Mouse (Mus musculus) B cell, adult 67 days (primary cell): Measurements from ENCODE around the gene Hfe. TPM values are rescaled to one million over a fixed set of nuclear protein-coding genes. Genes with fewer than 3 reads are reported as not detected.

Experiments
- total RNA-seq, 2 experiments: library from RNA; stranded (reverse); gene quantifications; 4 replicates each; pipeline ENCODE4 v1.2.4; 2023

The Hfe gene
- 1 to 10 TPM in 1 of 2 experiments, not detected in 1; 1.9 TPM for total RNA-seq

GRCm38 (mm10) chr13:23710374-23711089 is at the start of gene Hfe:
Gene Hfe (minus strand): TSS chr13:23710854.

GRCm38 (mm10) chr13:23756790-23757189 is 46.1 kb upstream of the Hfe start, which contains the start of gene Hist1h4b:
Gene Hist1h4b (plus strand): TSS chr13:23757013.

GRCm38 (mm10) chr13:23752067-23752741 is 41.5 kb upstream of the Hfe start, which contains the start of gene Hist1h3b:
Gene Hist1h3b (plus strand): TSS chr13:23752267.

GRCm38 (mm10) chr13:23750839-23751477 is 40.3 kb upstream of the Hfe start, which contains the start of gene Hist1h2ab:
Gene Hist1h2ab (plus strand): TSS chr13:23751126.

DNA sequence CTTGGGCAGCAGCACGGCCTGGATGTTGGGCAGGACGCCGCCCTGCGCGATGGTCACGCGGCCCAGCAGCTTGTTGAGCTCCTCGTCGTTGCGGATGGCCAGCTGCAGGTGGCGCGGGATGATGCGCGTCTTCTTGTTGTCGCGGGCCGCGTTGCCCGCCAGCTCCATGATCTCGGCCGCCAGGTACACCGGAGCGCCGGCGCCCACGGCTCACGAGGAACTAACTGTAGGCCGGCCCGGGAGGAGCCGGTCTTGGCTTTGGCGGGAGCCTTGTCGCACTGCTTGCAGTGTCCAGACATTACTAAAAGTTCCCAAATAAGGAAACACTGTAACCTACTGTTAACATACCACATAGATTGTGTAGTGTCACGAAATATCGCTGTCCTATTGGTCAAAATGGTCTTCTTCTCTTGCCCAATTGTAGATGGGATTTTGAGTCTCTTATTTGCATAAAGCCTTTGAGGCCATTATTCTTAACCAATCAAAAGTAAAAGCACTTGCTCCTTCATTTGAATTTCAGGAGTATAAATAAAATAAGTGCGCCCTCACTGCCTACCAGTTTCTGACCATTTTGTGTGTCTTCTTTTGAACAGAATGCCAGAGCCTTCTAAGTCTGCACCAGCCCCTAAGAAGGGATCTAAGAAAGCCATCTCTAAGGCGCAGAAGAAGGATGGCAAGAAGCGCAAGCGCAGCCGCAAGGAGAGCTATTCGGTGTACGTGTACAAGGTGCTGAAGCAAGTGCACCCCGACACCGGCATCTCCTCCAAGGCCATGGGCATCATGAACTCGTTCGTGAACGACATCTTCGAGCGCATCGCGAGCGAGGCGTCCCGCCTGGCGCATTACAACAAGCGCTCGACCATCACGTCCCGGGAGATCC is 35.8 kb upstream of the Hfe start, which contains the start of gene Hist1h2bb:
TSS of gene Hist1h2bb (plus strand) at position 534 of the 880 bp plus-strand sequence.

GRCm38 (mm10) chr13:23745381-23746161 is 34.9 kb upstream of the Hfe start, which contains the start of gene Hist1h3c:
Gene Hist1h3c (minus strand): TSS chr13:23745602.

DNA sequence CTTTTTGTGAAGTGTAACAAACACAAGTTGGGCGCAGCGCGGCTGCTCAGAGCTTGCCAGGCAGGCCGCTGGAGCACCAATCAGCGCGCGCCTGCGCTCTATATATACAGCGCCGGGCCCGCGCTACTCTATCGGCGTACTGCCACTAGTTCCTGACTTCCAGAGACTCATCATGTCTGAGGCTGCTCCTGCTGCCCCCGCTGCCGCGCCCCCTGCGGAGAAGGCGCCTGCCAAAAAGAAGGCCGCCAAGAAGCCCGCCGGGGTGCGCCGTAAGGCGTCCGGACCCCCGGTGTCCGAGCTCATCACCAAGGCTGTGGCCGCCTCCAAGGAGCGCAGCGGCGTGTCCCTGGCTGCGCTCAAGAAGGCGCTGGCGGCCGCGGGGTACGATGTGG is 28.0 kb upstream of the Hfe start, which contains the start of gene Hist1h1c:
TSS of gene Hist1h1c (plus strand) at position 132 of the 392 bp plus-strand sequence.

DNA sequence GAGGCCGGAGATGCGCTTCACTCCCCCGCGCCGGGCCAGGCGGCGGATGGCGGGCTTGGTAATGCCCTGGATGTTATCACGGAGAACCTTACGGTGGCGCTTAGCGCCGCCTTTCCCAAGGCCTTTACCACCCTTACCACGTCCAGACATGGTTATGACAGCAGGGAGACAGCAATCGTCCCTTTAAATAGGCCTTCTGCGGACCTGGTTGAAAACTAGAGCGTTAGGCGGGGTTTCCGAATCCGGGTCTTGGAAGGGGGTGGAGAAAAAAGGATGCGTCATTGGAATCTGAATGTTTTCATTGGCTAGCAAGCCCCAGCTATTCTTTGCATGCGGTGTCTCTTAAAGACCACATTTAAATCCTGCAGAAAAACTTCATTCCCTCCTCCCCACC is 12.4 kb downstream of the Hfe start, which contains the start of gene Hist1h4c:
TSS of gene Hist1h4c (minus strand) at position 155 of the 394 bp plus-strand sequence.

GRCm38 (mm10) chr13:23695514-23695913 is 15.1 kb downstream of the Hfe start, which contains the start of gene Hist1h1t:
Gene Hist1h1t (plus strand): TSS chr13:23695814.

DNA sequence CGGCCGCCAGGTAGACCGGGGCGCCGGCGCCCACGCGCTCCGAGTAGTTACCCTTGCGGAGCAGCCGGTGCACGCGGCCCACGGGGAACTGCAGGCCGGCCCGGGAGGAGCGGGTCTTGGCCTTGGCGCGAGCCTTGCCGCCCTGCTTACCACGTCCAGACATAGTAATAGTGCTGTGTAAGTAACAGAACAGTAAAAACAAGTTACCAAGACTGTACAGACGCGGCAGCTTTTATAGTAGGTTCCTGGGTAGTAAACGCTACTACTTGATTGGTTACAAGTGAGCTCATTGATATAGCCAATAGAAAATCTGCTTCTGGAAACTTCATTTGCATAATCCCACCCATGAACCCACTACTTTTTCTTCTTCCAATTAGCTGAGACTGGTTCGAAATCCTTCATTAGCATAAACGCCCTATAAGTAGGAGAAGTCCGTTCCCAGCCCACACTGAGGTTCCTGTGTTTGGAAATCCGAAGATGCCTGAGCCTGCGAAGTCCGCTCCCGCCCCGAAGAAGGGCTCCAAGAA is 26.8 kb downstream of the Hfe start, which contains the start of the genes Hist1h2ac and Hist1h2bc:
TSS of gene Hist1h2ac (minus strand) at position 194 of the 527 bp plus-strand sequence.
TSS of gene Hist1h2bc (plus strand) at position 445 of the 527 bp plus-strand sequence.

Other genes with a start within 250 kb of the Hfe start
- not detected for gene Btn1a1, start 245.0 kb downstream of the Hfe start, total RNA-seq
- under 1 TPM; 0.65 to 0.67 TPM for gene Btn2a2, start 222.0 kb downstream of the Hfe start, total RNA-seq
- 100 to 1,000 TPM; 457 TPM for gene Hist1h4h, start 179.8 kb downstream of the Hfe start, total RNA-seq
- 10 to 100 TPM; 21.3 to 28.8 TPM for gene Hist1h2af, start 176.9 kb downstream of the Hfe start, total RNA-seq
- 1 to 10 TPM; 1.4 to 6.9 TPM for gene Hist1h3g, start 175.4 kb downstream of the Hfe start, total RNA-seq
- 10 to 100 TPM; 10.0 to 13.0 TPM for gene Hist1h2bh, start 167.5 kb downstream of the Hfe start, total RNA-seq
- gene Hist1h3f, start 166.8 kb downstream of the Hfe start, total RNA-seq, result 100 to 1,000 TPM; 111 to 119 TPM
- gene Hist1h4f, start 159.2 kb downstream of the Hfe start, total RNA-seq, result 10 to 100 TPM; 55.2 to 82.9 TPM
- 10 to 100 TPM; 31.1 to 36.2 TPM for gene Hist1h1d, start 157.6 kb downstream of the Hfe start, total RNA-seq
- gene Hist1h3e, start 148.5 kb downstream of the Hfe start, total RNA-seq, result 100 to 1,000 TPM; 326 to 342 TPM
- gene Hist1h2ae, start 139.6 kb downstream of the Hfe start, total RNA-seq, result 10 to 100 TPM; 29.2 to 42.2 TPM
- 100 to 1,000 TPM; 649 to 669 TPM for gene Hist1h2bg, start 139.5 kb downstream of the Hfe start, total RNA-seq
- 100 to 1,000 TPM; 327 to 367 TPM for gene Hist1h2bf, start 136.7 kb downstream of the Hfe start, total RNA-seq
- 10 to 100 TPM; 42.6 to 61.1 TPM for gene Hist1h2ad, start 136.5 kb downstream of the Hfe start, total RNA-seq
- 10 to 100 TPM; 40.0 to 45.0 TPM for gene Hist1h3d, start 135.1 kb downstream of the Hfe start, total RNA-seq
- gene Hist1h4d, start 129.3 kb downstream of the Hfe start, total RNA-seq, result 100 to 1,000 TPM; 183 to 195 TPM
- gene Hist1h2be, start 89.7 kb downstream of the Hfe start, total RNA-seq, result 10 to 100 TPM; 41.6 to 47.3 TPM
- 100 to 1,000 TPM; 385 to 413 TPM for gene Hist1h1e, start 88.3 kb downstream of the Hfe start, total RNA-seq
- 10 to 100 TPM; 12.5 to 15.6 TPM for gene Hist1h2ac, start 26.9 kb downstream of the Hfe start, total RNA-seq
- 10 to 100 TPM; 24.1 to 30.1 TPM for gene Hist1h2bc, start 26.7 kb downstream of the Hfe start, total RNA-seq
- under 1 TPM; 0.65 to 0.84 TPM for gene Hist1h1t, start 15.0 kb downstream of the Hfe start, total RNA-seq
- gene Hist1h4c, start 12.4 kb downstream of the Hfe start, total RNA-seq, result 100 to 1,000 TPM; 222 to 255 TPM
- gene Hist1h1c, start 28.0 kb upstream of the Hfe start, total RNA-seq, result 1,000 to 10,000 TPM in 1 of 2 experiments, 100 to 1,000 TPM in 1; 877 to 1,039 TPM
- gene Hist1h3c, start 34.7 kb upstream of the Hfe start, total RNA-seq, result 1 to 10 TPM; 6.8 to 7.4 TPM
- 10 to 100 TPM; 85.2 to 91.3 TPM for gene Hist1h2bb, start 35.9 kb upstream of the Hfe start, total RNA-seq
- 100 to 1,000 TPM; 102 to 130 TPM for gene Hist1h2ab, start 40.3 kb upstream of the Hfe start, total RNA-seq
- gene Hist1h3b, start 41.4 kb upstream of the Hfe start, total RNA-seq, result 10 to 100 TPM; 41.3 to 45.0 TPM
- 100 to 1,000 TPM in 1 of 2 experiments, 10 to 100 TPM in 1; 90.1 to 106 TPM for gene Hist1h4b, start 46.2 kb upstream of the Hfe start, total RNA-seq
- gene Hist1h4a, start 50.4 kb upstream of the Hfe start, total RNA-seq, result 100 to 1,000 TPM; 142 to 168 TPM
- gene Hist1h3a, start 51.5 kb upstream of the Hfe start, total RNA-seq, result 100 to 1,000 TPM; 448 to 459 TPM
- gene Hist1h1a, start 52.8 kb upstream of the Hfe start, total RNA-seq, result 10 to 100 TPM; 39.6 TPM
- gene Trim38, start 59.1 kb upstream of the Hfe start, total RNA-seq, result not detected
- not detected for gene Slc17a2, start 96.1 kb upstream of the Hfe start, total RNA-seq
- not detected for gene Slc17a3, start 128.6 kb upstream of the Hfe start, total RNA-seq
- gene Slc17a1, start 156.9 kb upstream of the Hfe start, total RNA-seq, result not detected
- not detected for gene Slc17a4, start 204.2 kb upstream of the Hfe start, total RNA-seq
- not detected for gene Hist1h2ba, start 223.3 kb upstream of the Hfe start, total RNA-seq
- not detected for gene Hist1h2aa, start 223.6 kb upstream of the Hfe start, total RNA-seq